Mouse (Mus musculus) liver, embryonic 13.5 days (tissue): ENCODE results near the gene Pcx. TPM values are rescaled to one million over a fixed set of nuclear protein-coding genes. Genes with fewer than 3 reads are reported as not detected.
"Not testable (repeated sequence)": the region's sequence is repeated elsewhere in the genome, so short reads cannot be mapped to it uniquely, and the experiment has no call there.

Experiments
- ATAC-seq: fragments of 200-750 bp; cut with Nextera tagmentation; 2 replicates; pipeline ENCODE4 v1.8.0; 2017; ENCODE audit warnings: low read depth, mild to moderate bottlenecking, moderate number of reproducible peaks, moderate library complexity
- DNase-seq: peaks from one replicate; pipeline ENCODE4 v3.0.0; 2022
- H3K27ac ChIP-seq: fragments of 300-500 bp; sonication (generic); 2 replicates; pipeline ENCODE4 v1.5.1; 2015; ENCODE audit warnings: moderate library complexity, mild to moderate bottlenecking, inconsistent platforms
- H3K27me3 ChIP-seq: fragments of 300-500 bp; sonication (generic); 2 replicates; pipeline ENCODE4 v1.6.1; 2015; ENCODE audit warnings: mild to moderate bottlenecking, inconsistent platforms
- H3K36me3 ChIP-seq: fragments of 300-500 bp; sonication (generic); 2 replicates; pipeline ENCODE4 v1.6.1; 2015; ENCODE audit warnings: mild to moderate bottlenecking, inconsistent platforms
- H3K4me1 ChIP-seq: fragments of 300-500 bp; sonication (generic); replicated peaks from 2 replicates; pipeline ENCODE4 v1.6.1; 2015; ENCODE audit warnings: inconsistent platforms
- H3K4me2 ChIP-seq: fragments of 300-500 bp; sonication (generic); 2 replicates; pipeline ENCODE4 v1.6.1; 2015; ENCODE audit warnings: inconsistent platforms, mild to moderate bottlenecking, moderate library complexity
- H3K4me3 ChIP-seq: fragments of 300-500 bp; sonication (generic); replicated peaks from 2 replicates; pipeline ENCODE4 v1.5.1; 2015; ENCODE audit warnings: mild to moderate bottlenecking, inconsistent platforms
- H3K9ac ChIP-seq: fragments of 300-500 bp; sonication (generic); 2 replicates; pipeline ENCODE4 v1.6.1; 2015; ENCODE audit warnings: mild to moderate bottlenecking, inconsistent platforms
- H3K9me3 ChIP-seq: fragments of 300-500 bp; sonication (generic); replicated peaks from 2 replicates; pipeline ENCODE4 v1.6.1; 2016; ENCODE audit warnings: inconsistent platforms
- WGBS: fragments of 180-500 bp; shearing (Covaris S2); methylation state at CpG from one replicate; pipeline ENCODE4 v1.1.7; 2015; ENCODE audit not compliant: insufficient replicate concordance; 5-methylcytosine and 5-hydroxymethylcytosine counted together
- polyA plus RNA-seq: library from polyadenylated mRNA; unstranded; fragments of >200 nt; fragmentation: Nextera tagmentation; extraction: Ambion mirVana; gene quantifications from 2 replicates; pipeline ENCODE4 v1.2.1, GENCODE M21; 2015

Pcx gene
- polyA plus RNA-seq, 1 experiment from 2014 or later, result 31.4 TPM

DNA sequence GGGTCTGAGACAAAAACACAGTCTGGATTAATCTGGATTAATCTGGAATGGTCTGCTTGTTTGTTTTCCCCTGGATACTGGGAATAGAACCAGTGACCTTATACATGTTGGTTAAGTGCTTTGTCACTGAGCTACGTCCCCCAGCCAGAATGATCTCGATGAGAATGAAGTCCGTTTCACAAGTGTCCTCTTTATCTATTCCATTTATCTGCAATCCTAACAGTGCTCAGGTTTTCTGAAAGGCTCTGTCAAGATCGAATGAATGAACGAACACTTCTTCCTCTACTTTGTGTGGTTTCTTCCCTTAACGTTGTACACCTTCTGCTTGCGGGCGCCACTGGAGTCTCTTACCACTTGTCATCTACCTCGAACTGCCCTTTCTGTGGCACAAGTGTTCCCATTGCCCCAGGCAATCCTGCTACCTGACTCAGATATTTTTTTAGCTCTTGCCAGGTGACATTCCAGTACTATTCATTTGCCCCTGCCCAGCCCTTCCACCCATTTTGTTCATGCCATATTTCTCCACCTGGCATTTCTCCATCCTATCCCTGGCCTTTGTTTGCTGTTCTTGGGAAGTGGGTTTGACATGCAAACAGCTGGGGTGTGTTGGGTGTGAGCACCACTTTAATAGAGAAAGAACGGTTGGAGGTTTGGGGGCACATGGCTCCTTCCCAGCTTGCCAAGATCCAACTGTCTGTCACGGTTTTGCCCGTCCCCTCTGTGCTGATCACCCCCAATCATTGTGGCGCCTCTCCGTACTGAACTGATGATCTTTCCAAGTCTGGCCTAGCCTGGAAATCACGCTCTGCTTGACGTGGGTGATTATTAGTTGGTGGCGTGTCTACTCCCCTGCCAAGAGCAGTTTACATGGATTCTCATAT is 59.3 kb downstream of the Pcx start:
- DNase-seq (no peak), ATAC-seq (no peak)
- H3K9me3 ChIP-seq, result no peaks in the 10 kb centered on the region
- no peaks in the 10 kb centered on the region for H3K36me3 ChIP-seq
- H3K4me3 ChIP-seq, result 0 out of 2 replicates have a peak overlapping the region, but pooled peaks have one; percentile 9
- no peaks in the 10 kb centered on the region for H3K27me3 ChIP-seq
- peak overlapping the region; percentile 98 for H3K27ac ChIP-seq
- 70% methylated on average over 17 of the region's 17 CpGs for WGBS
- peak overlapping the region; percentile 50 for H3K4me2 ChIP-seq
- peak overlapping the region; percentile 71 for H3K9ac ChIP-seq
- H3K4me1 ChIP-seq, result peaks cover 87% of the 10 kb centered on the region

DNA sequence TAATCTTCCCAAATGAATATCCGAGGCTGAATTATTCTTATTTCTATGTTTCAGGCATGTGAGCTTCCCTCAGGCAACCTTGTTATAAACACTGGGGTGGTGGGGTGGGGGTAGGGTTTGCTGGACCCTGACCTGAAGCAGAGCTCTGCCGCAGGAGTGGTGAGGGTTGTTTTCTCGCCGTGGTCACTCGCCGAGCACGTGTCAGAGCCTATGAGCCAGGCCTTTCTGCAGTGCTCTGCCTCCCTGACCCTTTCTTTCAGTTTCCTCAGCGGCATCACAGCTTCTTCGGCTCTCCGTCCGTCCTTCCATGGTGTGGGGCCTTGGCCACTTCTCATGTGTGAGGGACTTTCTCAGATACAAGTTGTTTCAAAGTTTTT is 60.0 kb downstream of the Pcx start:
- ATAC-seq, result no peak
- Histone ChIP-seq H3K4me3 (no peak overlapping the region), H3K9me3 (no peaks in the 10 kb centered on the region), H3K27ac (peak overlapping the region; percentile 98), H3K36me3 (no peaks in the 10 kb centered on the region), H3K4me1 (peaks cover 81% of the 10 kb centered on the region), H3K27me3 (no peaks in the 10 kb centered on the region), H3K9ac (peak overlapping the region; percentile 71), H3K4me2 (no peak overlapping the region)
- DNase-seq, result no peak
- WGBS, result 80% methylated on average over 11 of the region's 11 CpGs

DNA sequence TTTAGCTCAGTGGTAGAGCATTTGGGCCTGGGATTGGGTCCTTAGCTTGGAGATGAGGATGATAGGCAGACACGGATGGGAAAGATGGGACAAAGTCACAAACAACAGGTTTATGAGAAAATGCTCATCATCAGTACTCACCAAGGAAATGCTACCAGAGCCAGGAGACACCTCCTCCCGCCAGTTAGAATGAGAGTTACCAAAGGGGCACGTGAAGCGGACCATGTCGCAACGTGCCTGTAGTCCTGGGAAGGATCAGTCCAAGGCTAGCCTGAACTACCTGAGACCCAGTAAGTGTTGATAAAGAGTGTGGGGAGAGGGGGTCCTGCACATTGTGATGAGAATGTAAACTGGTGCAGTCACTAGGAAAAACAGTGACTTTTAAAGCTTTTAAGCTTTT is 60.5 kb downstream of the Pcx start:
- Histone ChIP-seq H3K9me3 (no peaks in the 10 kb centered on the region), H3K27ac (peak overlapping the region; percentile 98), H3K36me3 (no peaks in the 10 kb centered on the region), H3K4me3 (no peak overlapping the region), H3K9ac (peak overlapping the region; percentile 71), H3K4me2 (no peak overlapping the region), H3K4me1 (peaks cover 80% of the 10 kb centered on the region), H3K27me3 (no peaks in the 10 kb centered on the region)
- WGBS, result 76% methylated on average over 6 of the region's 6 CpGs
- ATAC-seq (no peak), DNase-seq (no peak)

DNA sequence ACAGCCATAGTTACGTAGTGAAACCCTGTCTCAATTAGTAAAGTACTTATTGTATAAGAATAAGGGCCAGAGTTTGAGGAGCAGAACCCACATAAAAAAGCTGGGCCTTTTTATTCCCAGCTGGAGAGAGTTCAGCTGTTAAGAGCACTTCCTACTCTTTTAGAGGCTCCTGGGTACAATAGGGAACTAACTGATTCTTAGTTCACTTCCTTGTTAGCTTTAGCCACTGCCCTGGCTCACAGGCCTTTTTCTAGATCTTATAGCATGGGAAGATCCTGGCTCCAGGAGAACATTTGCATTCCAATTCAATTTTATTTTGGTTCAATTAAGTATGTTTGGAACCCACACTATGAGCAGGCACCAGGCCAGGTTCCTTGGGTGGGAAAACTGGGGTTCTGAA is 61.4 kb downstream of the Pcx start:
- H3K4me3 ChIP-seq, result no peak overlapping the region
- H3K36me3 ChIP-seq, result no peaks in the 10 kb centered on the region
- whole genome bisulfite sequencing, result 90% methylated on average over 1 of the region's 1 CpGs
- no peaks in the 10 kb centered on the region for H3K9me3 ChIP-seq
- no peak for DNase-seq
- H3K27me3 ChIP-seq, result no peaks in the 10 kb centered on the region
- peak overlapping the region; percentile 98 for H3K27ac ChIP-seq
- H3K9ac ChIP-seq, result 0 out of 2 replicates have a peak overlapping the region, but pooled peaks have one; percentile 42
- ATAC-seq, result no peak
- no peak overlapping the region for H3K4me2 ChIP-seq
- H3K4me1 ChIP-seq, result peaks cover 73% of the 10 kb centered on the region

DNA sequence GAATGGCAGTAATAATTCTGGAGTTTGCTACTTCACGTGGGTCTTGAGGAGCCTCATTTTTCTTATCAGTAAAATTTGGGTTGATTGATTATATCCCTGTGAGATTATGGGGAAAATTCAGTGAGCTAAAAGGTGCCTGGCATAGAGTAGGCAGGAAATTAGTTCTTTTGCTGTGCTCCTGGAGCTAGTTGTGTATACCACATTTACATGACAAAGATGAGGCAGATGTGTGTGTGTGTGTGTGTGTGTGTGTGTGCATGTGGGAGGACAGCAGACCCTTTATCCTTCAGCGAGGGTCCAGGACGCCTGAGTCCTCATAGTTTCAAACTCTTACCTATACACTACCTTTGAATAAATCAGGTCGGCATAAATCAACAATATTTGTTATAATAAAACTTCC is 61.8 kb downstream of the Pcx start:
- ATAC-seq (no peak), DNase-seq (no peak)
- WGBS, result 66% methylated on average over 4 of the region's 4 CpGs
- Histone ChIP-seq H3K27me3 (no peaks in the 10 kb centered on the region), H3K36me3 (no peaks in the 10 kb centered on the region), H3K4me2 (no peak overlapping the region), H3K27ac (peak overlapping the region; percentile 98), H3K9ac (0 out of 2 replicates have a peak overlapping the region, but pooled peaks have one; percentile 42), H3K4me3 (no peak overlapping the region), H3K9me3 (no peaks in the 10 kb centered on the region), H3K4me1 (peaks cover 70% of the 10 kb centered on the region)

DNA sequence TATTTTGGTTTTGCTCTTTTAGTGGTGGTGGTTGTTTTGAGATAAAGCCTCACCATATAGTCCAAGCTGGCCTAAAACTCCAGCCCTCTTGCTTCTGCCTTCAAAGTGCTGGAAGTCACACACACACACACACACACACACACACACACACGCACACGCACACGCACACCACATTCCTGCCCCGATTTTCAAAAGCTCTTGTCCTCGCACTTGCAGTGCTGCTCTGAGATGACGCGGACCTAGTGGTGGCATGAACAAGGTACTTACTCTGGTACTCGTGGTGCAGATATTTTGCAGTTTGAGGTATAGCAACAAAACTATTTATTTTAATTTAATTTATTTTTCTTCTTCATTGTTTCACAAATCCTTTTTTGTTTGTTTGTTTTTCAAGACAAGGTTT is 62.2 kb downstream of the Pcx start:
- no peak overlapping the region for H3K9ac ChIP-seq
- H3K4me3 ChIP-seq, result no peak overlapping the region
- H3K4me2 ChIP-seq, result no peak overlapping the region
- no peak for ATAC-seq
- WGBS, result 90% methylated on average over 8 of the region's 8 CpGs
- H3K27me3 ChIP-seq, result no peaks in the 10 kb centered on the region
- peak overlapping the region; percentile 98 for H3K27ac ChIP-seq
- H3K36me3 ChIP-seq, result no peaks in the 10 kb centered on the region
- peaks cover 70% of the 10 kb centered on the region for H3K4me1 ChIP-seq
- no peaks in the 10 kb centered on the region for H3K9me3 ChIP-seq
- DNase-seq, result no peak

DNA sequence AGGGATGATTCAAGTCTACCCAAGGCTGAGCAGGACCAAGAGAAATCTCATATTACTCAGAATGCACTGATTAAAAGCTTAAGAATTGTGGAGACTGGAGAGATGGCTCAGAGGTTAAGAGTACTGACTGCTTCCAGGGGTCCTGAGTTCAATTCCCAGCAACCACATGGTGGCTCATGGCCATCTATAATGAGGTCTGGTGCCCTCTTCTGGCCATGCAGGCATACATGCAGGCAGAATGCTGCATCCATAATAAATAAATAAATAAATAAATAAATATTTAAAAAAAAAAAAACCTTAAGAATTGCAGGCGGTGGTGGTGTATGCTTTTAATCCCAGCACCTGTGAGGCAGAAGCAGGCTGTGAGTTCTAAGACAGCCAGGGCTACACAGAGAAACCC is 63.0 kb downstream of the Pcx start:
- Histone ChIP-seq H3K9ac (no peak overlapping the region), H3K9me3 (no peaks in the 10 kb centered on the region), H3K27me3 (no peaks in the 10 kb centered on the region), H3K27ac (peak overlapping the region; percentile 98; the same call in 1 of the 2 replicates), H3K4me2 (no peak overlapping the region), H3K4me3 (no peak overlapping the region), H3K36me3 (no peaks in the 10 kb centered on the region), H3K4me1 (peaks cover 64% of the 10 kb centered on the region)
- ATAC-seq, result no peak
- WGBS, result 70% methylated on average over 1 of the region's 1 CpGs
- no peak for DNase-seq

DNA sequence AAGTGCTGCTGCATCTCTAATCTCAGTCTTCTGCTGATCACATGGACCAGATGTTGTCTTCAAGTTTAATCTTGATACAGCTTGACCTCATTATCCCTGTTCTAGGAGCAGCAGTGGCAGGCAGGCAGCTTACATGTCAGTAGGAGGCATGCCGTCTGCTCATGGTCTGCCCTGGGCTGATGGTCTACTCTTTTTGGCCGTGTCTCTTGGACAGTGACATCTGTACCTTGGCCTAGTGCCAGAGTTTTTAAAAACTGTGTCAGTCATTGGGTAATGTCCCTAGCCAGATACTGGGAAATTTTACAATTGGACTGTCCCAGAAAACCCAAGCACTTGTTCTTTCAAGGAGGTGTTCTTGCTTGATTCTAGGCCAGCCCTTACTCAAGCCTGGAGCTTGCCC is 68.5 kb downstream of the Pcx start:
- Histone ChIP-seq H3K9me3 (no peaks in the 10 kb centered on the region), H3K4me3 (no peak overlapping the region), H3K9ac (no peak overlapping the region), H3K4me1 (peaks cover 22% of the 10 kb centered on the region), H3K27ac (no peak overlapping the region), H3K36me3 (no peaks in the 10 kb centered on the region), H3K4me2 (no peak overlapping the region), H3K27me3 (no peaks in the 10 kb centered on the region)
- 69% methylated on average over 2 of the region's 2 CpGs for WGBS
- DNase-seq (no peak), ATAC-seq (no peak)

DNA sequence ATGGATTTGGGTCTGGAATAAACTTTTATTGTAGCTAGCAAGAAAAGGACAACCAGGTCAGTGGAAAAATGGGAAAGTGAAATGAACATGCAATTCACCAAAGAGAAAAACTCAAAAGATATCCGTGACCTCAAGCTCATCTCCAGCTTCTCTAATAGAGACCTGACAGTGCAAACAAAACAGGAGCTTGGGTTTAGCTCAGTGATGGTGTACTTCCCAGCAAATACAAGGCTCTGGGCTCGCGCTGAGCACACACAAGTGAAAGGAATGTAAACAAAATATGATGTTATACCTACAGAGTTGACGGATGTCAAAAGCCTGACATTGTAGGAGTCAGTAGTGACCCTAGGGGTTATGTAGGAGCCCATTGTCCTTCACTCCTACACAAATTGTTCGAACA is 69.0 kb downstream of the Pcx start:
- Histone ChIP-seq H3K4me3 (no peak overlapping the region), H3K4me2 (no peak overlapping the region), H3K36me3 (no peaks in the 10 kb centered on the region), H3K9me3 (no peaks in the 10 kb centered on the region), H3K27me3 (no peaks in the 10 kb centered on the region), H3K27ac (no peak overlapping the region), H3K4me1 (peaks cover 19% of the 10 kb centered on the region), H3K9ac (no peak overlapping the region)
- DNase-seq (no peak), ATAC-seq (no peak)
- WGBS, result 72% methylated on average over 5 of the region's 5 CpGs

DNA sequence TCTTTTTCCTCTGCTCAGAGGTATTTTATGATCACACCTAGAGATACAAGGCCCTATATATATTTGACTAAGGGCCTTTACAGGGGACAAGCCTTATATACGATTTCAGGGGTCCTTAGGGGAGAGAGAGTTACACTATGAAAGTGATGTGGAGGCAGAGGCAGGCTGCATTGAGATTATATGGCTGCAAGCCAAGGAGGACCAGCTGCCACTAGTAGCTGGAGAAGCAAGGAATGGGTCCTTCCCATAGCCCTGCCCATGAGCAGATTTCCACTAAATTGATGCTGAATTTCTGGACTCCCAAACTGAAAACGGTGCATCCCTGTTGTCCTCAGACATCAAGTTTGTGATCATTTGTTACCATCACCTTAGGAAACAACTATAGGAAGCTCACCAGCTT is 73.6 kb downstream of the Pcx start:
- Histone ChIP-seq H3K27me3 (0 out of 2 replicates have a peak, but pooled peaks cover 7% of the 10 kb centered on the region), H3K9me3 (no peaks in the 10 kb centered on the region), H3K9ac (no peak overlapping the region), H3K27ac (no peak overlapping the region), H3K4me2 (no peak overlapping the region), H3K4me1 (peaks cover 10% of the 10 kb centered on the region; the same call in 1 of the 2 replicates), H3K4me3 (no peak overlapping the region), H3K36me3 (no peaks in the 10 kb centered on the region)
- WGBS, result 58% methylated on average over 2 of the region's 2 CpGs
- DNase-seq (no peak), ATAC-seq (no peak)

DNA sequence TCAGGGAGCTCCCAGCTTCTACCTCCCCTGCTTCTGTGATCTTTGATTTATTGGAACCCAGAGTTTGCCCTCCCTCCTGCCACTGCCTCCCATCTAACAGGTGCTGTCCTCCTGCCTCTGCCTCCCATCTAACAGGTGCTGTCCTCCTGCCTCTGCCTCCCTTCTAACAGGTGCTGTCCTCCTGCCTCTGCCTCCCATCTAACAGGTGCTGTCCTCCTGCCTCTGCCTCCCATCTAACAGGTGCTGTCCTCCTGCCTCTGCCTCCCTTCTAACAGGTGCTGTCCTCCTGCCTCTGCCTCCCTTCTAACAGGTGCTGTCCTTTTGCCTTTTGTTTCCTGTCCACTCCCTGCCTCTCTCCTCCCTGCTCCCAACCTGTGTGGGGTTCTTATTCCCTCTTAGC is 76.5 kb downstream of the Pcx start:
- H3K27ac ChIP-seq, H3K36me3 ChIP-seq, H3K27me3 ChIP-seq, H3K4me2 ChIP-seq, H3K4me1 ChIP-seq, H3K9ac ChIP-seq, ATAC-seq, H3K4me3 ChIP-seq, DNase-seq, H3K9me3 ChIP-seq: not testable (repeated sequence)

DNA sequence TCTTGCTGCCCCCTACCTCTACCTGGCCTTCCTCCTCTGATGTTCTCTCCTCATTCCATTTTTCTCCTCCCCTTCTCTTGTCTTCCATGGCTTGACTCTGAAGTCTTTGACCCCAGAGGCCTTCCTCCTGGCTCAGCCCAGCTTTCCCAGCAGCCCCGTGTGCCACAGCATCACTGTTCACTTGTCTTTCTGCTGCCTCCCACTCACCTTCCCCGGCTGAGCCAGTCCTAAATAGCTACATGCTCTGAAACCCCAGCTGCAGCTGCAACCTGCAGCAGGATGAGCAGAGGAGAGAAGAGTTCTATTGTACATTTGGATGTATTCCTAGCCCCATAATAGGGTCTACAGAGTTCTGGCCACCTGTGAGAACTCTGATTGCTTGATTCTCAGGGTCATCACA is 77.2 kb downstream of the Pcx start:
- H3K36me3 ChIP-seq, result no peaks in the 10 kb centered on the region
- 0 out of 2 replicates have a peak, but pooled peaks cover 7% of the 10 kb centered on the region for H3K27me3 ChIP-seq
- H3K4me3 ChIP-seq, result no peak overlapping the region
- ATAC-seq (no peak), DNase-seq (no peak)
- 44% methylated on average over 2 of the region's 2 CpGs for WGBS
- no peak overlapping the region for H3K27ac ChIP-seq
- no peak overlapping the region for H3K9ac ChIP-seq
- no peaks in the 10 kb centered on the region for H3K9me3 ChIP-seq
- peaks cover 8% of the 10 kb centered on the region; the same call in 1 of the 2 replicates for H3K4me1 ChIP-seq
- no peak overlapping the region for H3K4me2 ChIP-seq
